7 mouse cellular contexts compared by ENCODE assay signal in genomic region chr9:50500974-50501501, GRCm38 (mm10). TPM values are rescaled to one million over a fixed set of nuclear protein-coding genes. Genes with fewer than 3 reads are reported as not detected.
DNase-seq lines count a peak whose midpoint lies in the region; ATAC-seq and TF ChIP-seq lines count a peak whose summit lies in the region.

No protein-coding gene starts in this region.

- no peaks in the 10 kb centered on the region for H3K79me2 ChIP-seq in MEL (ENCODE audit: control insufficient read depth, insufficient read depth, low read length, poor library complexity)

- peak overlapping the region; percentile 59 to 72 for H3K4me3 ChIP-seq in MEL (ENCODE audit: control insufficient read depth in 1 of 2, insufficient read depth in 1 of 2, low read depth in 2 of 2, low read length in 2 of 2)
- H3K4me3 ChIP-seq in forebrain, embryonic 13.5 days: peak overlapping the region; percentile 31
- H3K4me3 ChIP-seq in intestine, postnatal 0 days (ENCODE audit: low read depth, low read length): peak overlapping the region; percentile 33

- TF ChIP-seq CTCF in MEL (IDR thresholded peaks at IDR 0.05 in 2 of 3, conservative IDR thresholded peaks at IDR 0.05 in 1 of 3; ENCODE audit: control insufficient read depth in 1 of 3, insufficient read depth in 1 of 3, low read depth in 2 of 3, low read length in 3 of 3, poor library complexity in 1 of 3, severe bottlenecking in 1 of 3): no peak
- no peak for TF ChIP-seq CTCF in intestine, postnatal 0 days (IDR thresholded peaks at IDR 0.05; ENCODE audit: low read depth)

- intact Hi-C loops in left cerebral cortex, postnatal 25 days (cut with DNase I): no loop called here

- peaks cover 2 to 24% of the 10 kb centered on the region in 2 experiments; a peak in 3 of 4 replicates for H3K4me1 ChIP-seq in MEL (ENCODE audit: control insufficient read depth in 1 of 2, insufficient read depth in 2 of 2, low read length in 2 of 2)
- peaks cover under 1% of the 10 kb centered on the region for H3K4me1 ChIP-seq in forebrain, embryonic 13.5 days
- no peaks in the 10 kb centered on the region for H3K4me1 ChIP-seq in intestine, postnatal 0 days (replicated peaks; ENCODE audit: control insufficient read depth, insufficient read depth, low read length)

- H3K9ac ChIP-seq in MEL (ENCODE audit: control insufficient read depth, low read depth, low read length, poor library complexity, severe bottlenecking): peak overlapping the region; percentile 55
- no peak overlapping the region for H3K9ac ChIP-seq in forebrain, embryonic 13.5 days
- no peak overlapping the region; the same call in 1 of the 2 replicates for H3K9ac ChIP-seq in intestine, postnatal 0 days (ENCODE audit: low read depth, low read length)

- no peak for TF ChIP-seq EP300 in MEL (IDR thresholded peaks at IDR 0.05; ENCODE audit: low read depth in 1 of 2, low read length in 2 of 2)

- DNase-seq in CD4-positive helper T cell, adult 2 months (ENCODE audit: low read depth, low spot score): peak; percentile 59
- peak; percentile 93 for DNase-seq in MEL (ENCODE audit: low read depth, low spot score)
- DNase-seq in naive thymus-derived CD4-positive, alpha-beta T cell, adult 2 months (ENCODE audit: low read depth): peak; percentile 61
- DNase-seq in left cerebral cortex, postnatal 25 days (ENCODE audit: low spot score in 2 of 2): no peak
- no peak for DNase-seq in left cerebral cortex, adult 18-20 months (ENCODE audit: low spot score in 2 of 2)

- 26% methylated on average over 14 of the region's 14 CpGs for WGBS in forebrain, embryonic 13.5 days
- WGBS in intestine, postnatal 0 days: 21% methylated on average over 14 of the region's 14 CpGs

- peak; percentile 53 to 75; a peak in 3 of 4 replicates for TF ChIP-seq POLR2A in MEL (IDR thresholded peaks at IDR 0.05; ENCODE audit: control insufficient read depth in 1 of 2, insufficient read depth in 1 of 2, low read depth in 1 of 2, low read length in 2 of 2, poor library complexity in 1 of 2)

- H3K36me3 ChIP-seq in MEL (ENCODE audit: control insufficient read depth in 1 of 2, insufficient read depth in 2 of 2, low read length in 2 of 2): peaks cover 0 to 3% of the 10 kb centered on the region in 2 experiments; a peak in 1 of 4 replicates
- H3K36me3 ChIP-seq in forebrain, embryonic 13.5 days (ENCODE audit: poor library complexity, severe bottlenecking): no peaks in the 10 kb centered on the region
- H3K36me3 ChIP-seq in intestine, postnatal 0 days (ENCODE audit: control insufficient read depth, insufficient read depth): no peaks in the 10 kb centered on the region

- H3K9me3 ChIP-seq in MEL (replicated peaks; ENCODE audit: insufficient read depth, low read length): no peaks in the 10 kb centered on the region
- no peaks in the 10 kb centered on the region for H3K9me3 ChIP-seq in forebrain, embryonic 13.5 days (replicated peaks)
- H3K9me3 ChIP-seq in intestine, postnatal 0 days (ENCODE audit: control insufficient read depth): no peaks in the 10 kb centered on the region

- ATAC-seq in forebrain, embryonic 13.5 days: peak; percentile 85
- peak; percentile 86 for ATAC-seq in intestine, postnatal 0 days

- TF ChIP-seq RAD21 in MEL (IDR thresholded peaks at IDR 0.05; ENCODE audit: low read depth, low read length): no peak

- peak overlapping the region; percentile 33; the same call in 1 of the 2 replicates for H3K27ac ChIP-seq in MEL (ENCODE audit: control insufficient read depth, low read depth, low read length)
- H3K27ac ChIP-seq in forebrain, embryonic 13.5 days: no peak overlapping the region
- no peak overlapping the region for H3K27ac ChIP-seq in intestine, postnatal 0 days (ENCODE audit: low read depth, low read length)

- H3K4me2 ChIP-seq in forebrain, embryonic 13.5 days: peak overlapping the region; percentile 53
- H3K4me2 ChIP-seq in intestine, postnatal 0 days (replicated peaks; ENCODE audit: low read depth): peak overlapping the region; percentile 56

- H3K27me3 ChIP-seq in MEL (ENCODE audit: control insufficient read depth in 1 of 2, insufficient read depth in 2 of 2, low read length in 2 of 2): no peaks in the 10 kb centered on the region
- H3K27me3 ChIP-seq in forebrain, embryonic 13.5 days: no peaks in the 10 kb centered on the region
- H3K27me3 ChIP-seq in intestine, postnatal 0 days (replicated peaks; ENCODE audit: control insufficient read depth, insufficient read depth, low read length): no peaks in the 10 kb centered on the region

TF ChIP-seq in MEL, 35 proteins besides CTCF, POLR2A, EP300 and RAD21:
- TF ChIP-seq SIN3A (IDR thresholded peaks at IDR 0.05; ENCODE audit: low read length) (peak; percentile 52; the same call in 1 of the 2 replicates), TAL1 (IDR thresholded peaks at IDR 0.05; ENCODE audit: low read length) (no peak), ZMIZ1 (IDR thresholded peaks at IDR 0.05; ENCODE audit: low read depth, low read length) (0 out of 2 replicates have a peak, but pooled peaks have one; percentile 47), TBP (IDR thresholded peaks at IDR 0.05; ENCODE audit: low read depth, low read length) (peak; percentile 79), GATA1 (IDR thresholded peaks at IDR 0.05; ENCODE audit: low read depth, low read length) (0 out of 2 replicates have a peak, but pooled peaks have one; percentile 15), UBTF (IDR thresholded peaks at IDR 0.05; ENCODE audit: borderline replicate concordance, insufficient read depth, low read depth, low read length) (no peak), MXI1 (IDR thresholded peaks at IDR 0.05; ENCODE audit: low read depth, low read length) (no peak), MAX (IDR thresholded peaks at IDR 0.05; ENCODE audit: low read length) (peak; percentile 76; the same call in 1 of the 2 replicates), POLR2AphosphoS5 (IDR thresholded peaks at IDR 0.05; ENCODE audit: borderline replicate concordance, low read depth, low read length) (no peak), ZNF384 (IDR thresholded peaks at IDR 0.05; ENCODE audit: low read depth, low read length) (no peak), HCFC1 (IDR thresholded peaks at IDR 0.05; ENCODE audit: low read depth, low read length) (no peak), NELFE (IDR thresholded peaks at IDR 0.05; ENCODE audit: low read depth, low read length) (peak; percentile 46; the same call in 1 of the 2 replicates), USF1 (IDR thresholded peaks at IDR 0.05; ENCODE audit: low read depth, low read length) (peak; percentile 97), USF2 (IDR thresholded peaks at IDR 0.05; ENCODE audit: borderline replicate concordance in 1 of 2, insufficient read depth in 1 of 2, low read depth in 1 of 2, low read length in 2 of 2) (peak; percentile 37 to 91; a peak in 3 of 4 replicates), MAFK (IDR thresholded peaks at IDR 0.05; ENCODE audit: borderline replicate concordance, low read depth, low read length) (no peak), E2F4 (IDR thresholded peaks at IDR 0.05; ENCODE audit: borderline replicate concordance, low read depth, low read length) (no peak), TCF12 (IDR thresholded peaks at IDR 0.05; ENCODE audit: low read depth, low read length) (no peak)

RNA-seq across cellular contexts. Expression of gene Plet1, which starts 6.7 kb away (rescaled TPM):
- 0.12 and 0.16 TPM in 2 replicates for total RNA-seq in MEL (2012; rRNA removed)
- polyA plus RNA-seq in MEL (2012; ENCODE audit: insufficient read depth in 1 of 2, insufficient read length in 2 of 2, low read depth in 1 of 2, low replicate concordance in 2 of 2, missing spikeins in 1 of 2): under 1 TPM in 1 of 2 experiments, not detected in 1; 0.81 TPM
- polyA plus RNA-seq in forebrain, embryonic 13.5 days (2015; fragmentation: Nextera tagmentation; extraction: Ambion mirVana): 0.24 TPM in 1 of 2 replicates, not detected in the other
- 3.1 and 4.0 TPM in 2 replicates for polyA plus RNA-seq in intestine, postnatal 0 days (2015; fragmentation: Nextera tagmentation; extraction: Ambion mirVana)
- under 1 TPM in 1 of 2 experiments, not detected in 1; 0.21 TPM for total RNA-seq in left cerebral cortex, postnatal 25 days (2021)
- not detected for total RNA-seq in left cerebral cortex, adult 18-20 months (2021)

RNA-seq across cellular contexts. Expression of gene Pts, which starts 27.5 kb away (rescaled TPM):
- 24.4 and 24.6 TPM in 2 replicates for total RNA-seq in MEL (2012; rRNA removed)
- 10 to 100 TPM in 1 of 2 experiments, not detected in 1; 24.6 TPM for polyA plus RNA-seq in MEL (2012; ENCODE audit: insufficient read depth in 1 of 2, insufficient read length in 2 of 2, low read depth in 1 of 2, low replicate concordance in 2 of 2, missing spikeins in 1 of 2)
- 97.0 and 102 TPM in 2 replicates for polyA plus RNA-seq in forebrain, embryonic 13.5 days (2015; fragmentation: Nextera tagmentation; extraction: Ambion mirVana)
- polyA plus RNA-seq in intestine, postnatal 0 days (2015; fragmentation: Nextera tagmentation; extraction: Ambion mirVana): 88.2 and 90.8 TPM in 2 replicates
- total RNA-seq in left cerebral cortex, postnatal 25 days (2021): 10 to 100 TPM; 27.6 to 29.8 TPM
- total RNA-seq in left cerebral cortex, adult 18-20 months (2021): 10 to 100 TPM; 24.9 to 27.4 TPM

RNA-seq across cellular contexts. Expression of gene Il18, which starts 53.6 kb away (rescaled TPM):
- total RNA-seq in MEL (2012; rRNA removed): not detected in 2 replicates
- not detected for polyA plus RNA-seq in MEL (2012; ENCODE audit: insufficient read depth in 1 of 2, insufficient read length in 2 of 2, low read depth in 1 of 2, low replicate concordance in 2 of 2, missing spikeins in 1 of 2)
- 16.4 and 17.3 TPM in 2 replicates for polyA plus RNA-seq in forebrain, embryonic 13.5 days (2015; fragmentation: Nextera tagmentation; extraction: Ambion mirVana)
- polyA plus RNA-seq in intestine, postnatal 0 days (2015; fragmentation: Nextera tagmentation; extraction: Ambion mirVana): 57.3 and 68.7 TPM in 2 replicates
- total RNA-seq in left cerebral cortex, postnatal 25 days (2021): 10 to 100 TPM; 27.1 to 29.8 TPM
- 10 to 100 TPM; 23.2 to 23.6 TPM for total RNA-seq in left cerebral cortex, adult 18-20 months (2021)

RNA-seq across cellular contexts. Expression of gene Bco2, which starts 53.9 kb away (rescaled TPM):
- total RNA-seq in MEL (2012; rRNA removed): 0.07 TPM in 1 of 2 replicates, not detected in the other
- polyA plus RNA-seq in MEL (2012; ENCODE audit: insufficient read depth in 1 of 2, insufficient read length in 2 of 2, low read depth in 1 of 2, low replicate concordance in 2 of 2, missing spikeins in 1 of 2): under 1 TPM in 1 of 2 experiments, not detected in 1; 0.07 TPM
- 0.20 and 0.37 TPM in 2 replicates for polyA plus RNA-seq in forebrain, embryonic 13.5 days (2015; fragmentation: Nextera tagmentation; extraction: Ambion mirVana)
- polyA plus RNA-seq in intestine, postnatal 0 days (2015; fragmentation: Nextera tagmentation; extraction: Ambion mirVana): 4.7 and 5.3 TPM in 2 replicates
- 1 to 10 TPM; 3.4 to 3.8 TPM for total RNA-seq in left cerebral cortex, postnatal 25 days (2021)
- 1 to 10 TPM; 3.0 to 3.7 TPM for total RNA-seq in left cerebral cortex, adult 18-20 months (2021)

Comparison
In these comparisons a context has a peak if more than half of its experiments do, and no peak if none do; other contexts are left out.
1. DNase-seq: peak in CD4-positive helper T cell, adult 2 months (single experiment), MEL (single experiment) and naive thymus-derived CD4-positive, alpha-beta T cell, adult 2 months (single experiment); none in left cerebral cortex, postnatal 25 days (0 of 2) and left cerebral cortex, adult 18-20 months (0 of 2).
2. RNA of gene Il18, which starts 53.6 kb away (total RNA-seq): 27.1 to 29.8 TPM in left cerebral cortex, postnatal 25 days and 23.2 to 23.6 TPM in left cerebral cortex, adult 18-20 months; not detected in MEL; every median in the first group is over 10 times any median in the second.
3. Peak in every context shown above with its lines, with median percentiles within 50 percentile points of each other: H3K4me3 ChIP-seq.